Mouse (Mus musculus) layer of hippocampus, adult 2 months (tissue): ENCODE results near the gene Mtus2. TPM values are rescaled to one million over a fixed set of nuclear protein-coding genes. Genes with fewer than 3 reads are reported as not detected.

ENCODE experiments used
- DNase-seq, 2 experiments: peaks; one replicate each; pipeline ENCODE4 v3.0.0; 2022; ENCODE audit warnings: low spot score in 2 of 2
- H3K27ac ChIP-seq: fragments of 200-600 bp; 2 replicates; pipeline ENCODE4 v1.8.1; 2022
- H3K4me3 ChIP-seq: fragments of 200-600 bp; 2 replicates; pipeline ENCODE4 v1.8.1; 2022; ENCODE audit warnings: mild to moderate bottlenecking
- CTCF ChIP-seq: fragments of 200-600 bp; conservative IDR thresholded peaks from 2 replicates; pipeline ENCODE4 v1.8.1; 2022; ENCODE audit warnings: antibody characterized with exemption, mild to moderate bottlenecking, moderate library complexity
- long read RNA-seq, 2 experiments: library from polyadenylated mRNA; stranded (forward); transcript quantifications; one replicate each; pipeline ENCODE4 v2.0.0; 2021; ENCODE audit warnings: borderline mapping rate in 2 of 2
- total RNA-seq, 2 experiments: library from RNA; stranded (reverse); gene quantifications; 2 replicates each; pipeline ENCODE4 v1.2.3; 2021

Mtus2 gene
- total RNA-seq = 10 to 100 TPM; 32.5 to 36.0 TPM
- long read RNA-seq, experiment 1, full-length matches to known transcripts = 7 of 21 reads
- long read RNA-seq, experiment 1, partial matches to known transcripts = 2 of 21 reads
- long read RNA-seq, experiment 1, other reads (novel, unspliced or antisense) = 12 of 21 reads
- long read RNA-seq, experiment 2, full-length matches to known transcripts = 10 of 26 reads
- long read RNA-seq, experiment 2, partial matches to known transcripts = 5 of 26 reads
- long read RNA-seq, experiment 2, other reads (novel, unspliced or antisense) = 11 of 26 reads

GRCm38 (mm10) chr5:147956821-147957564 lies at the start of gene Mtus2:
Gene Mtus2, plus strand, starts transcription at chr5:147957320.
- TF ChIP-seq CTCF = peak; percentile 99
- Histone ChIP-seq H3K4me3 (peak within 1 kb of the TSS; percentile 72), H3K27ac (peak within 1 kb of the TSS; percentile 93)
- DNase-seq = peak; percentile 83 to 92

GRCm38 (mm10) chr5:147907851-147908250 lies 49.3 kb upstream of the Mtus2 start:
- no peak for TF ChIP-seq CTCF
- no peak for DNase-seq
- no peak overlapping the region for H3K27ac ChIP-seq
- H3K4me3 ChIP-seq = no peak overlapping the region

- DNase-seq = no peak
- TF ChIP-seq CTCF = peak; percentile 51
- no peak overlapping the region for H3K4me3 ChIP-seq
- no peak overlapping the region for H3K27ac ChIP-seq
These were observed 46.2 kb upstream of the Mtus2 start for GRCm38 (mm10) chr5:147910807-147911509.

GRCm38 (mm10) chr5:147911744-147912143 lies 45.4 kb upstream of the Mtus2 start:
- no peak for DNase-seq
- Histone ChIP-seq H3K27ac (no peak overlapping the region), H3K4me3 (no peak overlapping the region)
- no peak for TF ChIP-seq CTCF

GRCm38 (mm10) chr5:147913241-147913842 lies 43.8 kb upstream of the Mtus2 start:
- no peak overlapping the region for H3K4me3 ChIP-seq
- H3K27ac ChIP-seq = no peak overlapping the region
- TF ChIP-seq CTCF = no peak
- DNase-seq = no peak

GRCm38 (mm10) chr5:147915038-147915566 lies 42.0 kb upstream of the Mtus2 start:
- peak; percentile 55 for TF ChIP-seq CTCF
- DNase-seq = no peak
- no peak overlapping the region for H3K27ac ChIP-seq
- no peak overlapping the region for H3K4me3 ChIP-seq

- no peak overlapping the region for H3K4me3 ChIP-seq
- no peak overlapping the region for H3K27ac ChIP-seq
- no peak for TF ChIP-seq CTCF
- no peak for DNase-seq
These were observed 40.9 kb upstream of the Mtus2 start for GRCm38 (mm10) chr5:147916171-147916570.

GRCm38 (mm10) chr5:147918044-147918846 lies 38.9 kb upstream of the Mtus2 start:
- Histone ChIP-seq H3K4me3 (no peak overlapping the region), H3K27ac (peak overlapping the region; percentile 15; the same call in 1 of the 2 replicates)
- no peak for DNase-seq
- no peak for TF ChIP-seq CTCF

GRCm38 (mm10) chr5:147924621-147925020 lies 32.5 kb upstream of the Mtus2 start:
- DNase-seq = no peak
- H3K4me3 ChIP-seq = no peak overlapping the region
- H3K27ac ChIP-seq = no peak overlapping the region
- no peak for TF ChIP-seq CTCF

- H3K4me3 ChIP-seq = no peak overlapping the region
- no peak overlapping the region for H3K27ac ChIP-seq
- peak; percentile 76 for TF ChIP-seq CTCF
- no peak for DNase-seq
These were observed 31.1 kb upstream of the Mtus2 start for GRCm38 (mm10) chr5:147925935-147926604.

GRCm38 (mm10) chr5:147928668-147929497 lies 28.2 kb upstream of the Mtus2 start:
- H3K27ac ChIP-seq = no peak overlapping the region
- H3K4me3 ChIP-seq = no peak overlapping the region
- TF ChIP-seq CTCF = peak; percentile 66
- no peak for DNase-seq
